Mouse (Mus musculus): Measurements from ENCODE around the gene Rfpl4. TPM values are rescaled to one million over a fixed set of nuclear protein-coding genes. Genes with fewer than 3 reads are reported as not detected.

The Rfpl4 gene
- polyA plus RNA-seq (2012; fragmentation: generic; extraction: Trizol): under 1 TPM in 1 of 2 experiments, not detected in 1; 0.06 TPM

GRCm38 (mm10) chr7:5116850-5117249 is at the start of gene Rfpl4:
Gene Rfpl4, minus strand, starts transcription at chr7:5116950.

GRCm38 (mm10) chr7:5149570-5149969 is 32.8 kb upstream of the Rfpl4 start, which contains the start of gene Vmn1r55:
Gene Vmn1r55, minus strand, starts transcription at chr7:5149670.

DNA sequence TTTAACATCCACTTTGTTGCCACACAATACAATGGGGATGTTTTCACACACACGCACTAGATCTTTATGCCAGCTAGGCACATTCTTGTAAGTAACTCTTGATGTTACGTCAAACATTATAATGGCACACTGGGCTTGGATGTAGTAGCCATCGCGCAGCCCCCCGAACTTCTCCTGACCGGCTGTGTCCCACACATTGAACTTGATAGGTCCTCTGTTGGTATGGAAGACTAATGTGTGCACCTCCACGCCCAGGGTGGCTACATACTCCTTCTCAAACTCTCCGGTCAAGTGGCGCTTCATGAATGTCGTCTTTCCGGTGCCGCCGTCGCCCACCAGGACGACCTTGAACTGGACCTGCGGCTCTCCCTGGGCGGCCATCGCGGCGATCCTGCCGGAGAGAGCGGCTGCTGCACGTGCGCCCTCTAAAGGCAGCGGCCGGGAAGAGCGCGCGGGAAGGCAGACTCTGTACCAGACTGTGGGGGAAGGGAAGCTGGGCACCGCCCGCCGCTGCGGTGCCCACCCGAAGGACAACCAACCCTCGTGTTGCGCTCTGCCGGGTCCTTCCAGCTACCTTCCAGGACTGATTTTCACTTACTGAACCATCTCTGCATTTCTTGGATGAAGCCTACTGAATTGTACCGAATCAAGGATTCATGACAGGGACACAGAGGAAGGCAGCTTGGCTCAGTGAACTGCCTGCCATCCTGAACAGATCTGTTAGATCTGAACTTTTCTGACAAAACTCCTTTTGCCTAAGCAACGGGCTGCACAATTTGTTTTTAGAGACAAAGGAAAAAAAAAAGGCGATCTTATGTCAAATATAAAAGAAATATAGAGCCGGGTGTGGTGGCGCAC is 9.0 kb upstream of the Rfpl4 start, which contains the start of gene Rasl2-9:
Rasl2-9 (minus strand) TSS at position 402 of the 858 bp plus-strand sequence.

DNA sequence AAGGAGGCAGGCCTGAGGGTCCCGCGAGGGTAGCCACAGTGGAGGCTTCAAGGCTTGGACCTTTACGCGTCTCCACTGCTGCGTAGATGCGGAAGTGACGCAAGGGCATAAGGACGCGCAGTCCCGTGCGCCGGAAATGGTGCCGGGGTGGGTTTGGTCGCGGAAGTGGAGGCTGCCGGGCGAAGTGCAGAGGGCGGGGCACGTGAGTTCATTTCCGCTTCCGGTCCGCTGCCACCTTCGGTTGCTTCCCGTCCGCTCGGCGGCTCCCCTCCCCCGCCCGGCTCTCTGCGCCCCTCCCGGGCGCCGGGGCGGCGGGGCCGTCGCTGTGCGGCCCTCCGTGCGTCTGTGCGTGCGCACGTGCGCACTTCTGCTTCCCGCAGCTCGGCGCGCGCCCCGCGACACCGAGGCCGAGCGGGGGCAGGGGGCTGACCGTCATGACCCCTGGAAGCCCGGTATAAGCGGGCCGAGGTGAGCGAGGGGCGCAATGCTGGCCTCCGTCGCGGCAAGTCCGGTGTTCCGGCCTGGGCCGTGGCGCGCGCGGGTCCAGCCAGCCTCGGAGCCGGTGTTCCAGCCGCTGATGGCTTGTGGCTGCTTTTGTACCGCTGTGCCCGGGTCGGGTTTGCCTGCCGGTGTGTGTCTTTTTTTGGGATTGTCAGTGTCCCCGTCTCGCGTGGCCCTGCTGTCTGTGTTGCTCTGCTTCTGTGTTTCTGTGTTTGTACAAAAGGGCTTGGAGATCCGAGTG is 36.6 kb downstream of the Rfpl4 start, which contains the start of gene Epn1:
Epn1 (plus strand) TSS at position 226 of the 742 bp plus-strand sequence.

GRCm38 (mm10) chr7:5061774-5062359 is 54.9 kb downstream of the Rfpl4 start, which contains the start of gene U2af2:
Gene U2af2, plus strand, starts transcription at chr7:5062143.

Other genes starting within 250 kb of the Rfpl4 start
- under 1 TPM; 0.18 to 0.59 TPM for gene Isoc2b, start 246.7 kb downstream of the Rfpl4 start, polyA plus RNA-seq (2012; fragmentation: generic; extraction: Trizol)
- gene Isoc2a, start 239.8 kb downstream of the Rfpl4 start, polyA plus RNA-seq (2012; fragmentation: generic; extraction: Trizol): 1 to 10 TPM; 1.5 to 3.4 TPM
- gene Gm36210, start 210.4 kb downstream of the Rfpl4 start, polyA plus RNA-seq (2012; fragmentation: generic; extraction: Trizol): under 1 TPM in 1 of 2 experiments, not detected in 1; 0.19 TPM
- gene Zfp628, start 201.7 kb downstream of the Rfpl4 start, polyA plus RNA-seq (2012; fragmentation: generic; extraction: Trizol): 10 to 100 TPM in 1 of 2 experiments, 1 to 10 TPM in 1; 8.1 to 11.7 TPM
- 1 to 10 TPM in 1 of 2 experiments, under 1 TPM in 1; 0.78 to 6.7 TPM for gene Nat14, start 194.9 kb downstream of the Rfpl4 start, polyA plus RNA-seq (2012; fragmentation: generic; extraction: Trizol)
- 10 to 100 TPM in 1 of 2 experiments, 1 to 10 TPM in 1; 4.7 to 87.9 TPM for gene Ssc5d, start 191.2 kb downstream of the Rfpl4 start, polyA plus RNA-seq (2012; fragmentation: generic; extraction: Trizol)
- gene Sbk2, start 152.5 kb downstream of the Rfpl4 start, polyA plus RNA-seq (2012; fragmentation: generic; extraction: Trizol): under 1 TPM; 0.01 to 0.13 TPM
- under 1 TPM; 0.01 to 0.13 TPM for gene Sbk3, start 145.8 kb downstream of the Rfpl4 start, polyA plus RNA-seq (2012; fragmentation: generic; extraction: Trizol)
- 10 to 100 TPM in 1 of 2 experiments, 1 to 10 TPM in 1; 7.9 to 20.1 TPM for gene Zfp579, start 120.8 kb downstream of the Rfpl4 start, polyA plus RNA-seq (2012; fragmentation: generic; extraction: Trizol)
- gene Zfp524, start 102.5 kb downstream of the Rfpl4 start, polyA plus RNA-seq (2012; fragmentation: generic; extraction: Trizol): 10 to 100 TPM; 24.7 to 30.2 TPM
- 10 to 100 TPM; 22.6 to 29.6 TPM for gene Fiz1, start 102.3 kb downstream of the Rfpl4 start, polyA plus RNA-seq (2012; fragmentation: generic; extraction: Trizol)
- under 1 TPM; 0.14 to 0.17 TPM for gene Gm44973, start 101.5 kb downstream of the Rfpl4 start, polyA plus RNA-seq (2012; fragmentation: generic; extraction: Trizol)
- gene Zfp865, start 96.6 kb downstream of the Rfpl4 start, polyA plus RNA-seq (2012; fragmentation: generic; extraction: Trizol): 10 to 100 TPM in 1 of 2 experiments, 1 to 10 TPM in 1; 6.3 to 24.5 TPM
- gene Ccdc106, start 96.4 kb downstream of the Rfpl4 start, polyA plus RNA-seq (2012; fragmentation: generic; extraction: Trizol): under 1 TPM; 0.12 to 0.55 TPM
- gene 4632433K11Rik, start 82.8 kb downstream of the Rfpl4 start, polyA plus RNA-seq (2012; fragmentation: generic; extraction: Trizol): not detected
- gene Zfp784, start 78.5 kb downstream of the Rfpl4 start, polyA plus RNA-seq (2012; fragmentation: generic; extraction: Trizol): 1 to 10 TPM; 1.7 to 8.9 TPM
- 10 to 100 TPM; 26.8 to 46.2 TPM for gene Zfp580, start 65.4 kb downstream of the Rfpl4 start, polyA plus RNA-seq (2012; fragmentation: generic; extraction: Trizol)
- 100 to 1,000 TPM; 166 to 202 TPM for gene U2af2, start 54.8 kb downstream of the Rfpl4 start, polyA plus RNA-seq (2012; fragmentation: generic; extraction: Trizol)
- gene Epn1, start 36.7 kb downstream of the Rfpl4 start, polyA plus RNA-seq (2012; fragmentation: generic; extraction: Trizol): 100 to 1,000 TPM; 130 to 144 TPM
- gene Rasl2-9, start 9.0 kb upstream of the Rfpl4 start, polyA plus RNA-seq (2012; fragmentation: generic; extraction: Trizol): under 1 TPM in 1 of 2 experiments, not detected in 1; 0.05 TPM
- not detected for gene Vmn1r55, start 32.7 kb upstream of the Rfpl4 start, polyA plus RNA-seq (2012; fragmentation: generic; extraction: Trizol)
- gene Vmn1r56, start 79.8 kb upstream of the Rfpl4 start, polyA plus RNA-seq (2012; fragmentation: generic; extraction: Trizol): not detected
- gene Vmn1r57, start 101.5 kb upstream of the Rfpl4 start, polyA plus RNA-seq (2012; fragmentation: generic; extraction: Trizol): not detected
- not detected for gene Gm5065, start 233.6 kb upstream of the Rfpl4 start, polyA plus RNA-seq (2012; fragmentation: generic; extraction: Trizol)
- gene Nlrp2, start 234.1 kb upstream of the Rfpl4 start, polyA plus RNA-seq (2012; fragmentation: generic; extraction: Trizol): not detected